Mouse (Mus musculus): ENCODE results near the gene Arhgef5.

- no peak for TF ChIP-seq CTCF (IDR thresholded peaks at IDR 0.05; ENCODE audit: low read depth, low read length)
- TF ChIP-seq POLR2A (IDR thresholded peaks at IDR 0.05; ENCODE audit: borderline replicate concordance, low read depth, low read length) = no peak
Observed at GRCm38 (mm10) chr6:43252994-43253393, 12.4 kb upstream of the Arhgef5 start.

All from bone marrow macrophage, adult 2 months (primary cell).